Mouse (Mus musculus) activated CD4-positive, CD25-positive, alpha-beta regulatory T cell, adult 4 months (primary cell): ENCODE results near the gene Matk. TPM values are rescaled to one million over a fixed set of nuclear protein-coding genes. Genes with fewer than 3 reads are reported as not detected.

Experiments used
- ATAC-seq: one replicate; pipeline ENCODE4 v1.8.0; 2017
- polyA plus RNA-seq, 2 experiments: library from polyadenylated mRNA; unstranded; fragments of 100-300 nt; shearing (Covaris generic); gene quantifications; one replicate each; pipeline ENCODE4 v1.2.1; 2017

The Matk gene
- polyA plus RNA-seq, 2 experiments from 2014 or later: 54.3 to 64.7 TPM

DNA sequence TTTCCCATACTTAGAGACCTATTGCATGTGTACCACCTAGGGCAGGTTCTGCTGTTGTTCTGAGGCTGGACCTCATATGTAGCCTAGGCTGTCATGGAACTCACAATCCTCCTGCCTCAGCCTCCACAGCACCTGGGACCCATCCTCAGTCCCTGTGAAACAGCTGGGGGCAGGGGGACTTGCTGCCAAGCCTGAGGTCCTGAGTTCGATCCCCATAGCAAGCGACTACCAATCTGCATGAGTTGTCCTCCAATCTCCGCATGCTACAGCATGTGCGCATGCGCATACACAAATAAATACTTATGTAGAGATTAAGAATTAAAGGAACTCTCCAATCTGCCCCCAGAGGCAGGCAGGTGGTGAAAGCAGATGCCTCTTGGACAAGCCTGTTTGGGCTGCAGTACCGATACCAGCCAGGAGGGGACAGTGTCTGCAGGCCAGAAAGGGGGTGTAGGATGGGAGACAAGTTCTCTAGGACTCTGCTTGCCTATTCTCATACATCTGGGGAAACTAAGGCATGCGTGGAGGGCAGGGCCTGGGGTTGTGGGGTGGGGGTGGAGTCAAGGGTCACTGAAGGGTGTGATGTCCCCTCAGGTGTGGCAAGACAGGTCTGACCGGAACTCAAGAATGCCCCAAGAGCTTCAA lies 34.9 kb downstream of the Matk start:
- ATAC-seq: no peak

DNA sequence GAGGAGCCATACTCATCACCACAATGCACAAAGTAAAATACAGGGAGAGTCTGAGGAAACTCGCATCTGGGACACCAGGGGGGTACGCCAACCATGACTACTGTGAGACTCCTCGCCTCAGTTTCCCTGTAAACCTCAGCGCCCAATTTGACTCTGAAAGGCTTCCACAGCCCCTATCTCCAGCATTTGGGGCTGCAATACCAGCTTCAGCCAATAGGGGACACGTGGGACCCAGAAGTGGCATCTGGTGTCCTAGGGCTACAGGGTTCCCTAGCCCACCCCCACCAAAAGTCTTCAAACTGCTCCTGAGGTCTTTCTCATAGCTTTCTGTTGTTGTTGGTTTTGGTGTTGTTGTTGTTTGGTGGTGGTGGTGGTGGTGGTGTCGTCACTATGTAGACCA lies 35.9 kb downstream of the Matk start:
- no peak for ATAC-seq

DNA sequence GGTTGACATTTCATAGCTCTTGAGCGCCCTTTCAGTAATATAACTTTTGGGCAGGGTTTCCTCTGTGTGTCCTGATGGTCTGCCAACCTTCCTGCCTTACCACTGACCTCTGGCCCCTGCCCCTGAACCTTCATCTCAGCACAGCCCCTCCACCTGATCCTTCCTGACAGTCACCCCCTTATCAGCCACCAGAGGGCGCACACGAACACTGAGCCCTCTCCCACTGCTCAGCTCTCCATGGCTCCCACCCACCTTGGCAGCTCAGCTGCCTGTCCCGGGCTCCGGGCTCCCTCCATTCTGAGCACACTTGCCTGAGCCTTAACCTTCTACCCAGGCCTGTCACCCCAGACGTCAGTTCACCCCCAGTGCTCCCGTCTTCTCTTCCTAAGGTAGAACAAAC lies 36.5 kb downstream of the Matk start:
- ATAC-seq: no peak

DNA sequence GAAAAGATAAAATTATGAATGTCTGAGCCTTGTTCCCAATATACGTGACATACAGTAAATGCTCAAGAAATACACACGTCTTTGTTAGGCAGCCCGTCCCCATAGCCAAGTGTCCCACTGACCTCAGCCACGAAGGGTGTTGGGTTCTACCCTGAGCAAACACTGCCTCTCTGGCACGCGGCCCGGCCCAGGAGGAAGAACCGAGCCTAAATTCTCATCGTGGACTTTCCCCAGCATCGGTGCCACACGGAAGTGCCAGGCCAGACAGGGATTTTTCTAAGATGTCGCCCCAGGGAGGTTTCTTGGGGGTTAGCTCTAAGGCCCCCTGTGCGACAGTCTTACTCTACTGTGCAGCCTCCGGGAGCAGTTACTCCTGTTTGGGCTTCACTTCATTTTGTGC lies 37.1 kb downstream of the Matk start:
- no peak for ATAC-seq

DNA sequence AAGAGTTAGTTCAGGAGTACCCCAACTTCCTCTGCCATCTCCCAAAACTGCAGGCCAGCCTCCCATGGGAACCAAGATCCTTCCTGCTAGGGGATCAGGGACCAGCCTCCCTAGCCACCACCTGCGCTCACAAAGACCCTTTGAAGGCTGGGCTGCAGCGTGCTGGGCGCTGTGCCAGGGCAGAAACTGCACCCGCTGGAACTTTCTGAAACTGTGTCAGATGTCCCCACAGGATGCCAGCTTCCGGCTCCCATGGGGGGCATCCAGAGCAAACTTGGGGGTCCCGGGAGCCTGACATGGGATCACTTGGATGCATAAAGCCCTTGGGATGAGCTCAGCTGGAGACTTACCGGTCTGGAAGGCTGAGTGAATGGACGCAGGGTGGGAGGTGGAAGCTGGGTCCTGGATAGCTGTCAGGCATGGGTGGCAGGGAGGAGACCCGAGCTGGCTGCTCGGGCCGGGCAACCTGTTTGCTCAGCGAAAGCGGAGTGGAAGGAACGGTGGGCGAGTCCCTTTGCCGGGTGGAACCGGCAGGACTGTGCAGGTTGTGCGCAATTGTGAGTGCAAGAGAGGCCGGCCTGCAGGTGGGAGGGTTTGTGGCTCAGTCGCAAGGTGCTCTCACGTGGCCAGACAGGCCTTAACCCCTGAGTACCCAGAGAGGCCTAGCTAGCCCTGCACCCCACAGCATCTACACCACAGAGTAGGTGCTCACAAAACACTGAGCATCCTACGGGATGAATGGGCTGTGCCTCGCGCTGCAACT lies 38.1 kb downstream of the Matk start:
- no peak for ATAC-seq

DNA sequence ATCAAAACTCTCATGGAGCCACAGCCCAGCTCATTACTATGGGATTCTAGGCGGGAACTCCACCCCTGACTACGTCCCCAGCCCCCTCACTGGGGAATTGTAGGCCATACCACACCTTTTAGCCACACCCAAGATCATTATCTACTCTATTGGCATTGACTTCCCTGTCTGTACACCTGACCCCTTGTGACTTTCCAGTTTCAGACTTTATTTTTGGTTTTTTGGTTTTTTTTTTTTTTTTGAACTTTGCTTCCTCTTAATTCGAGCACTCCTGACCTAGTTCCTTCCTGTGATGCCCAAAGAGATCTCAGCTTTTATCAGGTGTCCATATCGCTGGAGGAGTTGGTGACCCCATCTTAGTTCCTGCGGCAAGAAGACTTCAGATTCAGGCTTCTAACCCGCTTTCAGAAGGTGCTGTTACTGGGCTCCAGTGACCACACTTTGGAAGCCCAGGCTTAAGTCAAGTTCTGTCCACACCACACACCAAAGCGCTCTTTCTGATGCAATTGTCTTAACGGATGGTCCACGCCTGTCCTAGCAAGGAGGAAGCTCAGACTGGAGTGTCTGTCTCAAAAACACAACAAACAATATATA lies 38.9 kb downstream of the Matk start, which contains the start of gene Tjp3:
Gene Tjp3, minus strand, starts transcription at position 71 of the 594 bp plus-strand sequence.
- no peak for ATAC-seq

DNA sequence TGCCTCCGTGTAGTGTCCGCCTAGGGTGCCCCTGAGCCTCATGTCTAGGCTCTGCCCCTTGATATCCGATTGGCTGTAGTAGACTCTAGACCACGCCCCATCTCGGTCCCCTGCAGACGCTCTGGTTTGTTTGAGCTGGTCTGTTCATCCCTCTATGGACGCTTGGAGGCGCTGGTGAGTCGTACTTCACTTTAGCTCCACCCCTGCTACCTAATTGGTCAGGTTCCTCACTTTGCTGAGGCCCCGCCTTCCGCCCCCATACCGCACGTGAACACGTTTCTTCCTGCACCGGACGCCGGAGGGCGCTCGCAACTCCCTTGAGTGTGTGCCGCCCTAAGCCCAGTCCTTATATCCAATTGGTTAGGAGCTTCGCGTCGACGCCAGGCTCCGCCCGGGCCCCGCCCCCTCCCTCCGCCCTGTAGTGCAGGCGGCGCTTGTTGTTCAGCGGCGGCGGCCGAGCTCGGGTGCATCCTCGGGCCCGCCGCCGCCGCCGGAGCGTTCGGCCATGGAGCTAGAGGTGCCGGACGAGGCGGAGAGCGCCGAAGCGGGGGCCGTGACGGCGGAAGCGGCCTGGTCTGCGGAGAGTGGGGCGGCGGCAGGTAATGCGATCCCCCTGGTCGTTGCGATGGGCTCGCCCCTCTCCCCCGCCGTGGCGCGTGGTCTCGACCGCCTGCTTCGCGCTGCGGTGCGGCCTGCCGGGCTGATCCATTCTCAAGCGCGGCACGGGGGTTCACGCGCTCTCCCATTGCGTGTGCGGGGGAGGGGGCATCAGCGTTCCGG lies 40.0 kb downstream of the Matk start, which contains the start of gene Pip5k1c:
Gene Pip5k1c, plus strand, starts transcription at position 410 of the 780 bp plus-strand sequence.
- ATAC-seq: peak; percentile 87

DNA sequence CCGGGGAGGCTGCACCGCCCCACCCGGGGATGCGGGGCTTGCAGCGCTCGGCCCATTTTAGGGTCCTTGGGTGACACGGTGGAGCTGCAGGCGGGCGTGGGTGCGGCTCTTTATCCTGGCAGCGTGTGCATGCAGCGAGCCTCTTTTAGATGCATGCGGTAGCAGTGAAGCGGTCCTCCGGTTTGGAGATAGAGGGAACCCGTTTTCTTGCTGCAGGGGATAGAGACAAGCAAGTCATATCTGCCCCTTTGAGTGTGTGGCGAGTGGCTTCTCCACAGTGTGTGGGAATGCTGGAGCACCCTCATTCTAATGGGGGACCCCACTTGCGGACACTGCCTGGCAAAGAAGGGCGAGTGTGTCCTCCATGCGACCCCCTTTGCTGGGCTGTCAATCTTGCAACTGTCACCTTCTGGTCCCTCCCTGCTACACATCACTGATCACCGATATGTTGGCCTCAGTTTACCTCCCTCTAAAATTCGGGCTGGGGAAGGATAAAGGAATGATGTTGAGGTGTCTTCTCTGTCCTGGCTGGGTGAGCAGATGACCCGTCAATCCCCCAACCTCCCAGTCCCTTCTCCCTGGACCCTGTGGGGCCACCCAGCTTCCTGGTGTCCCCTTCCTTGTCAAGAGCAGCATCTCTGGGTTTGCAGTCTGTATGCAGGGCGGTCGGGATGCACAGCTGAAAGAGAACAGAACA lies 40.7 kb downstream of the Matk start:
- no peak for ATAC-seq

DNA sequence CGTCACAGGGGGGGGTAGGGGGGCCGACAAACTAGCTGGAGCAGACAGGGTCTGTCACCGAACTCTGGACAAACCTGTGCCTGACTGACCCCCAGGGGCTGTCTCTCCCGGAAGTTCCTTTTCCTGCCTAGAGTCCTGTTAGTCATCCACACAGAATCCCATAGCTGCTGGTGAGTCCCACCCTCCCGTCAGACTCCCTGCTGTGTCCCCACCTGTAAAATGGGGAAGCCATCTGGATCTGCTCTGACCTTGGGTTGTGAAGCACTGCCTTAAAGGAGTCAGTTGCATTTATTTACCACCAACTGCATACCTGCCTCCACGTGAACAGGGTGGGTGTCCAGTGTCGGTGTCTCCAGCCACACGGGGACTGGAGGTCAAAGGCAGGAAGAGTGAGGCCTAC lies 41.7 kb downstream of the Matk start:
- ATAC-seq: no peak

DNA sequence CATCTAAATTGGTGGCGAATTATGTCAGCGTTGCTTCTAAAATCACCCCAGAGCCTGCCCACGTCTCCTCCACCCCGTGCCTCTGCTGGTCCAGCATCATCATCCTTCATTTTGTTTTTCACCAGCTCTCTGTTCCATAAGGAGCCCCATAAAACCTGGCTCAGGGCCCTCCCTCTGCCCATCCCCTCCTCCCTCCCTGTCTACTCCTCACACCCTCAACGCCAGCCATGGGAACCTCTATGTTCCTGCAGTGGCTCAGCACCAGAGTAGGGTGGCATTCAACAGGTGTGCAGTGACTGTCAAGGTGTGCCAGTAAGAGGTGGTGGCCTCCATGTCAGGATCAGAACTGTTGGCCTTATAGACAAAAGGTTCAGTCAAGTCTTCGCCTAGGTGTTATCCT lies 42.5 kb downstream of the Matk start:
- ATAC-seq: no peak

DNA sequence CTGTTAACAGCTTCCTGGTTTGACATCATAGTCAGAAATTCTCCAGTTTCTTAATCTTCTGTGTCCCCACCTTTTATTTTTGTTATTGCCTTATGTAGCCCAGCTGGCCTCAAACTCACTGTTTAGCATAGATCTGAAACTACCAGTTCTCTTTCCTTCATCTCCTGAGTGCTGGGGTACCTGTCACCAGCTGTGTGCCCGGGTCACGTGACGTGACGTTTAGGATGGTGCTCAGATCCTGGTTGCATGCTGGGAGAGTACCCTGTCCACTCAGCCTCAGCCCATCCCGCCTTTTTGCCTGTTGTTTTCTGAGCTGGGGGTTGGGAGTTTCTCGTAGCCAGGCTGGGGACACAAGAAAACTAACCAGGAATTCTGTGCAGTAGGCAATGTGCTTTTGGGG lies 44.5 kb downstream of the Matk start:
- no peak for ATAC-seq

DNA sequence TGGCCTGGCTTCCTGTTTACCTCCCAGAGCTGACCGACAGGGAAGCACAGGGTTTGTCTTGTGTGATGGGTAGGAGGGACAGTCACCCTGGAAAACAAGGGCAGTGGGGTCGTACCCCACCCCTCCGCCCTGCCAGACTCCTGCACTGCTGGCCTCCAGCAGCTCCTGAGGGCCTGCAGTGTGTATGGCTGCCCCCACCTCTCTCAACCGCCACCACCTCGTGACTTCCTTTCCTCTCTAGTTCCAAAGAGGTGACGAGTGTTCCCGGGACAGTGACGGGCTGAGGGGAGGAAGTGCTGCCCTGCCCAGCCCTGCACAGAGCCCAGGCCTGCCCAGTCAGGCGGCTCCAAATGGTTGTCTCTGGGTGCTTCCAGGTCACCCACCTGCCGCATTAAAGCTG lies 45.1 kb downstream of the Matk start:
- peak; percentile 73 for ATAC-seq

DNA sequence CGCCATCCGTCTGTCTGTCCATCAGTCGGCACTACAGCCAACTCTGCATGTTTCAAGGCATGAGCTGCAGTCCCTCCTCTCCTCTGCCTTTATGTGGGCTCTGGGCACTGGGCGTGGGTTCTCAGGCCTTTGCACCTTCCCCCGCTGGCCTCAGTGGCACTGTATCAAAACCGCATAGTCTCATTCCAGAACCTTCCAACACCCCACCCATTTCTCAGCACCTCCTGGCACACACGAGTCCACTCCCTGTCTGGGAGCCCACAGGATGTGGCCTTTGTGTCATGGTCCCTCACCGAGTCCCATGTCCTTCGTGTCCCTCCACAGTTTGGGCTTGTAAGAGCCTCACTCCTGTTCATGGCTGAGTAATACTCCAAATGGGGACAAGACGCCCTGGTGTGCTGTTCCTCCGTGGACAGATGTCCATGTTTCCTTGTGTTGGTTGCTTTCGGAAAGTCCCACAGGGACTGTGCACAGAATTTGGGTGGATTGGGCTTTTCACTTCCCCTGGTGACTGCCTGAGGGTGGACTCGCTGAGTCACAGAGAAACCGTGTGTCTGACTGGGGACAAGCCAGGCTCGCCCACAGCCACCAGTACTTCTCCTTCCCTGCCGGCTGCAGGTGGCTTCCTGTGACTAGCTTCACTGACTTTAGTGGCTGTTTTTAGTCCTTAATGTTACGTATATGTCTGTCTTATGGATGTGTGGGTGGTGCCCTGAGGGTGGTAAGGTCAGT lies 45.8 kb downstream of the Matk start:
- peak; percentile 47 for ATAC-seq

DNA sequence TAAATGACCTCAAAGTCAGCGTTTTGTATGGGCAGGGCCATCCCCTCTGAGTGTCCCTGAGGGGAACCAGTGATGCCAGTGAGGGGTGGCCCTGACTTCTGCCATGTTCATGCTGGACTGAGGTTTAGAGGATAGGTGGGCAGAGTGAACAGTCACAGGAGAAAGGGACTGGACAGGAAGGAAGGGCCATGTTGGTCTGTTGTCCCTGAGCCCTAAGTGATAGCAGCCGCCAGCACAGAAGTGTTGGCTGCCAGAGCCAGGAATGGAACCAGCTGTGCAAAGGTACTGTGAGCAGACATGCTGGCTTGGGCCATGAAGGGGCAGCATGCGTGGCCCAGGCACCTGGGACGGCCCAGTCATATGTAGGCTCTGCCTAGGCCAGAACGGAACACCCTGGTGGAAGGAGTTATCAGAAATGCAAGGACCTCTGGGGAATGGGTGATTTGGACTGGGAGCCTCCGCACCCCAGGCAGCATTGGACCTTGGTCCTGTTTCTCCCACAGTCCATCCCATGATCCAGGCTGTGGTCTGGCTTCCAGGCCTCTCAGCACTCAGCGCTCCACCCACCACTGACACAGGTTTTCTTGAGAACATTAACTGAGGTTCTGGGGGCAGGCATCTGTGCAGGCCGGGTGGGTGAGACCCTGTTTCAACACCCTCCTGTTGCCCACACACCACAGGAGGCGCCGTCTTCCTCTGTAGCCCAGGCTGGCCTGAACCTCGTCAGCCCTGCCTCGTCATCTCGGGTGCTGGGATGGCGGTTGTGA lies 47.0 kb downstream of the Matk start:
- ATAC-seq: no peak

DNA sequence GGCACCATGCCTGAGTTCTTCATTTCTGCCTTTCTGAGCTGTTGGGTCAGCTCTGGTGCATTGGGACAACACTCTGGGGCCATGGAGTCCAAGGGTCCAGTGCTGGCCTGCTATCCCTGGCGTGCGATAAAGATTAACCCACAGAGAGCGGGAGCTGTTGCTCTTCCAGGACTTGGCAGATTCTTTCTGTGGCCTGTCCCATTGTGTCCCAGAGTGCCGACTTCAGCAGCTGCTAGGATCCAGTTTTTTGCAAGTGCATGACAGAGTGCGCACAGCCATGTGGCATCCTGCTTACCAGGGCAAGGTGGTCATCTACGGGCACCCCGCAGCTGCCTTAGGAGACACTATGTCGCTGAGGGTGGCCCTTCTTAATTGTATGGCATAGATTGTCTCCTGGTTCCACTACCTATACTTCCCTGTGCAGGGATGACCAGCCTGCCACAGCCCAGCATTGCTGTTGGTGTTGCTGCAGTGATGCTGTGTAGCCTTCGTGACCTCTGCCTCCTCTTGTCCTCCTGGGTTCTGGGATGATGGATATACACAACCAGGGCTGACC lies 47.7 kb downstream of the Matk start:
- ATAC-seq: no peak

DNA sequence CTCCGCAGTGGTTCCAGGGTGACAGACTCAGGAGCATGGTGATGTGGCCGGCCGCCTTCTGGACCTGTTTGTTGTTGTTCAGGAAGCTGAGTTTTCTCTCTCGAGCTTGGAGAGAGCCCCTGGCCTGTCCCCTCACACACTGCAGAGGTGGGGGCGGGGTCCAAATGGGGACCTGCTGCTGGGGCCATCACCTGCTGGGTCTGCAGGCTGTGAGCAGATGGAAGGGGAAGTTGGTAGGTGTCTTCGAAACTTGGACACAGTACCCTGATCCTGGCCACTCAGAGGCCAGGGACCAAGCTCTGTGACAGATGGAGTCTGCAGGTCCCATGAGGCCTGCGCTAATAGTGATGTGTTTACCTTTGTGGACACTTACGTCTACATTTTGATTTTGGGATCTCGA lies 48.6 kb downstream of the Matk start:
- ATAC-seq: no peak

DNA sequence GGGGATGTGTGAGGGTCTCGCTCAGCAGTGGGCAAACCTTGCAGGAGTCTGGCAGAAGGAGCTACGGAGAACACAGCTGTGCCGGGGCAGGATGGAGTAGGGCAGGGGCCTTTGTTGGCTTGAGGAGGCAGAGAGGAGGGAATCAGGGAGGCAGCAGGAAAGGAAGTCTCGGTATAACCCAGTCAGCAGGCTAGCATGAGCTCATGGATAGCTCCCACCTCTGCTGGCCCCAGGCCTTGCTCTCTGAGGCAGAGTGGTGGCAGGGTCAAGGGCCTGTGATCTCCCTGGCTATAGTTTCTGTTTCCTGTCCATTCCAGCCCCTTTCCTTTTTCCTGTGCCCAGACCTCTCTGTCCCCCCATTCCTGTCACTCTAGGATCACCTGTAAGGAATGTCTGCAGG lies 49.6 kb downstream of the Matk start:
- no peak for ATAC-seq

DNA sequence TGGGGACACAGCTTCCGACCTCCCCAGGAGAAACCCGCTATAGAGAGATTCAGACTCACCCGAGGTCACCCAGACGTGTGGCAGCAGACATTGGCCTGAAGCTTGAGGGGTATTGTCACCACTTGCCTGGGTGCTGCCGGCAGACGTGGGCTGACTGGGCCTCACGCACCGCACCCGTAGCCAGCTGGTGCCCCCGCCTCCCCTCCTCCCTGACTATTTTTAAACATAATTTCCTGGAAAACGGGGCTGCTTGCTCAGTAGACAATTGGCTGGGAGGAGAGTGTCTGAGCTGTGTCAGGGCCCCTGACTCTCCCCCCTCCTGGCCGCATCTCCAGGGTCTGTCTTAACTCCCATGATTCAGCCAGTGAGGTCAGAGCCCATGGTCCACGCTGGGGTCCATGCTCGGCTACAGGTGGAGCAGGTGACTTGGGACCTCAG lies 50.1 kb downstream of the Matk start:
- ATAC-seq: no peak

DNA sequence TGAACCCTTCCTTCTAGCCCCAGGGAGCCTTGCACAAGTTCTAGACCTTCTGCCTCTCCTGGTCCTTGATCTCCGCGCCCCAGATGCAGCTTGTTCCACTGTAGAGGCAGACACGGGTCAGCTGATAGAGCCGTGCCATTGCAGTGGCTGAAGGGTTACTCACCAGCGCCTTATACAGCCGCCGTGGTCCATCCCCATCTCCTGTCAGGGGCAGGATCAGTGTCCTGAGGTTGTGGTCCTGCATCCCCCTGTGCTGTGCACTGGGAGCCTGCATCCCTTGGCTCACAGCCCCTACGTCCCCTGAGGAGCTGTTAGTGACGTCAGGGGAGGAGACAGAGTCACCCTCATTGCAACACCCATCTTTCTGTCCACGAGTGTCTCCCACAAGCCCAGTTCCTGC lies 50.5 kb downstream of the Matk start:
- peak; percentile 19 for ATAC-seq

DNA sequence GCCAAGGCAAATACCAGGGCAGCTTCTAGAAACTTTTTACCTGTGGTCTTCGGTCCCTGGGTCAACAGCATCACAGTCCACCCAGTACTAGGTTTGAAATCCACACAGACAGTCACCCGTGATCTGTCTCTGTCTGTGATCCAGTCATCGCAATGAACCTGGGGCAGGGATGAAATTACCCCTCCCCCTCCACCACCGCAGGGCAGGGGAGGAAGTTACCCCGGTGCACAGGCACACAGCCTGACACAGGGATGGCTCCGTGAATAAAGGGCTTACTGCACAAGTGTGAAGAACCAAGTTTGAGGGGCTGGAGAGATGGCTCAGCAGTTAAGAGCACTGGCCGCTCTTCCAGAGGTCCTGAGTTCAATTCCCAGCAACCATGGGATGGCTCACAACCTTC lies 51.0 kb downstream of the Matk start:
- peak; percentile 63 for ATAC-seq
